Mouse (Mus musculus): ENCODE measurements around the gene Tmem183a.

Tmem183a gene

DNA sequence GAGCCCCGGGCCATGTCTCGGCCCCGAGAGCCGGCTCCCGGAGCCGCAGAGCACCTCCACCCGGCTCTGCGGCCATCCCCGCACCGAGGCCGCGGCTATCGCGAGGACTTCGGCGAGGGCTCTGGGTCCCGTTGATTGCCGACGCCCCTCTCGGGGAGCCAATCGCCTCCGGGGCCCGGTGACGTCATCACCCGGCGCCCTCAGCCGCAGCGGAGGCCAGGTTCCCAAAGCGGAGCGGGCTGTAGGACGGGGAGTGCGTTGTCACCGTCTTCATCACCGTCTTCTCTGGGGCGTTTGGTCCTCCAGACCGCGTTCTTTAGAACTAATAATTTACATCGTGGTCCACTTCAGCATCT is at the start of gene Tmem183a:
Gene Tmem183a (minus strand): TSS at position 123 of the 356 bp plus-strand sequence.
- DNase-seq: peak; percentile 89 to 91

DNA sequence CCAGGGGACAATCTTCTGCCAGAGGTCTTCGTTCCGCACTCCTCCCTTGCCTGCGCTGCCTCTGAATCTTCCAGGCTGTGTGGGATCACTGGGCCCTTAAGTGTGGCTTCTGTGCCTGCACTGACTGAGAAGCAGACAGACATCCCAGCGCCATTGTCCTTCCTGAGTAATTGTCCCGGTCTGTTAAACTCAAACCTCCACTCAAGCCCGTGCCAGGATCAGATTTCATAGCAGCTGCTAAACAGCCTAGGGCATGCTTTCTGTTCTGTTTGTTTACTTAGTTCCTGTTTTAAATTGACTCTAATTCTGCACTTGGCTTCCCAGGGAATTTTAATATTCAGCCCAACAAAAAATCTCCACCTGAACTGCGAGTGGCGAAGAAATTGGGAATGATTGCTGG is 46.3 kb upstream of the Tmem183a start:
- DNase-seq: no peak

DNA sequence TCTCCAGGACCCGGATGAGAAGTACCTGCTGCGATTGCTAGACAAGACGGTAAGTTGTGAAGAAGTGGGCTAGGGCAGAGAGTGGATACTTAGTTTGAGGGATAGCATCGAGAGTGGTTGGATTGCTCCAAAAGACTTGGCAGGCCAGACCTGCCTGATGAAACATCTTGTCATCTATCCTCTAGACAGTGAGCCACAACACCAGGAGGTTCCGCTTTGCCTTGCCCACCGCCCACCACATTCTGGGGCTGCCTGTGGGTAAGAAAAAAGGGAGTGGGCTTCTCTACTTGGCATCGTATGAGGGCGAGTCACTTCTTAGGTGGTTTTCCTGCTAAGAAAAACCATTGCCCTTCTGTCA is 44.6 kb upstream of the Tmem183a start:
- DNase-seq: no peak

DNA sequence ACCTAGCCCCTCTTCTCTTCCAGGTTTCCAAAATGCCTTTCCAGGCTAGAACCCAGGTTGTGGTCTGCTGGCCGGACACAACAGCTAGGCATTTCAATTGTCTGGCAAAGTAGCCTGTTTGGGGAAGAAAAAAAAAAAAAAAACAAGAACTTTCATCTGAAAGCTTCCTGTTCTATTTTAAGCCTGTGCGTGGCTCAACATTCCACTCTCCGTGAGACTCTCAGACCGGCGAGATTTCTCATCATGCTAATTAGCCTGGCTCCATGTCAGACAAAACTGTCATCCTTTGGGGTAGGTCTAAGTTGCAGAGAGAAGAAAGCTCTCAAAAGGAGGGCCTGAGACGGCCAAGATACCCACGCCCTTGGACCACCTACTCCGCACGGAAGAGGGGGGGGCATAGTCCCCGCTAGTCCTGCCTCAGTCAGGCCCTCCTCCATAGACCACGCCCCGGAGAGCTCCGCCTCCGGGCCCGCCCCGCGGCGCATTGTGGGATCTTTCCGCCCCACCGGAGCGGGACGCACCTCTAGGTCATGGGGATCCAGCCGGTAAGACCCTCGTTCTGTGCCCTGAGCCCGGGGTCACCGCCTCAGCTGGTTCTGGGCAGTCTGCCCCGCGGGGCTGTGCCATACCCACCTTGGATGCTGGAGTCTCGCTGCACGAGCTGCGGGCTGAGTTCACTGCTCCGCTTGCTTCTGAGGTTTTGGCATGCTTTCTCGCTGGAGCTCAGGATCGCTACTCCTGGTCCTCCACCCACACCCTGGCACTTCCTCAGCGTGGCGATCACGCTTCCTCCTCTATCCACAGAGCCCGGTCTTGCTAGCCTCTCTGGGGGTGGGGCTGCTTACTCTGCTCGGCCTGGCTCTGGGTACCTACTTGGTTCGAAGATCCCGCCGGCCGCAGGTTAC is 44.0 kb upstream of the Tmem183a start, which contains the start of gene Cyb5r1:
Gene Cyb5r1 (plus strand): TSS at position 51 of the 905 bp plus-strand sequence.
- DNase-seq: peak; percentile 70 to 76

DNA sequence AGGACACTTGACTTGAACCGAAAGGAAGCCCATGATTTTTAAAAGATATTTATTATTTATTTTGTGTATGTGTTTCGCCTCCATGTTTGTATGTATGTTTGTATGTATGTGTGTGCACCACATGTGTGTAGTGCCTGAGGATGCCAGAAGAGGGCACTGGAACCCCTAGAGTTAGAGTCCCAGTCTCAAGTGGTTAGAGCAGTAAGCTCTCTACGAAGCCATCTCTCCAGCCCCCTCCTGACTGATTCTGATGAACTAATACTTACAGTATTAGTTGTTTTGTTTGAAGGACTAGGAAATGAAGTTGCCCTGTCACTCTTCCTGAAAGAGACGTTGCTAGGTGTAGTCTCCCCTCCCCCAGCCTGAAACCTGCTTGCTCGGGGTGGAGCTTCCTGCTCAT is 38.0 kb upstream of the Tmem183a start:
- no peak for DNase-seq

DNA sequence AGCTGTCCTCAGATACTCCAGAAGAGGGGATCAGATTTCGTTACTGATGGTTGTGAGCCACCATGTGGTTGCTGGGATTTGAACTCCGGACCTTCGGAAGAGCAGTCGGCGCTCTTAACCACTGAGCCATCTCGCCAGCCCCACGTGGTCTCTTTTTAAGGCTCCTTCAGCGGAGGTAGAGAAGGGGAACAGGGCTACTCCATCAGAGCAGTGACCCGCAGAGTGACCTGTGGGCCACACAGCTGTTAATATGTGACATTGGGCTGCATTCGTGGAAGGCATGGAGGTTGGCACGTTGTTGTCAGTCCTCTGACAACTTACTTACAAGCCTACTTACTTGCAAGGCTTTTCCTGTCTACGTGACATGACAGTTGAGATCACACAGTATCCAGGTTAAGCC is 36.4 kb upstream of the Tmem183a start:
- no peak for DNase-seq

DNA sequence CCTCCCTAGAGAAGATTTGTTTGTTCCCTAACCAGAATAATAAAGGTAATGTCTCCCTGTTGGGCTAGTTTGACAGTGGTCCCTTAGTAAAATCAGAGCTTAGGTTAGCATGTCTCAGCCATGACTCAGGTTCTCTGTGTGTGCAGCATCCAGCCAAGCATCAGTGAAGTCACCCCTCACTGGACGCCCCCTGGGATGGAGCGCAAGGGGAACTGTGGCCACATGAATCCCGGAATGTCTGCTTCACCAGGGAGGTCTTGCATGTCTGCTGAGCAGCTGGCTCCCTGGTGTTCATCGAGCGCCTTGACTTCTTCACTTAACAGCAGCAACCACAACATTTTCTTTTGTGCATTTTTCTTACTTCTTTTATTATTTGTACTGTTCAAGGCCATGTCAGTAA is 32.0 kb upstream of the Tmem183a start:
- no peak for DNase-seq

DNA sequence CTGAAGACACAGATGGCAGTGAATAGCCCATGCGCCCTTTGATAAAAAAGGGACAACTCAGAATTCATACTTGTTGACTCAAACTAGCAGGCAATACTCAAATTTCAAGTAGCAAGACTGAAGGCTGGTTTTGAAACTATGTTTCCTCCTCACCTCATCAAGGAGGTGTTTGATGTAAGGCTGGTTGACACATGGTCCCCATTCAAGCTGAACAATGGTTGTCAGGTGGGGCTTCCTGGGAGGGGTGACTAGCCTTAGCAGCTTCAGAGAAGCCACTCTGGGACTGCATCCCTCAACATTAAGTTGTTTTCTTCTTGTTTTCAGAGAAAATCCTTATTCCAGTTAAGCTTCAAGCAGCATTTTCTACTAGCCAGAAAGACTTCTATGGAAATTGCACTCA is 23.9 kb upstream of the Tmem183a start, which contains the start of gene 4933406M09Rik:
Gene 4933406M09Rik (plus strand): TSS at position 275 of the 400 bp plus-strand sequence.
- no peak for DNase-seq

DNA sequence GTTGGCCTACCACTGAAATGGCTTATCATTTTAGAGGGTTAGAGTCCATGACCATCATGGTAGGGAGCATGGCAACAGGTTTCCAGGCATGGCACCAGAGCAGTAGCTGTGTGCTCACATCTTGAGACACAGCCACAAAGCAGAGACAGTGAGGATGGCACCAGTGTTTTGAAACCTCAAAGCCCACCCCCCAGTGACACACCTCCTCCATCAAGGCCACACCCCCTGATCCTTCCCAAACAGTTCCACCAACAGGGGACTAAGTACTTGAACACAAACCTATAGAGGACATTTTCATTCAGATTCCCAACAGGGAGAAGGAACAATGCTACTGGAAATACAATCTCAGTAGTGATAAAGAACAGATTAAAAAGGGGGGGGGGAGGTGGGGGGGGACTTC is 23.4 kb upstream of the Tmem183a start:
- DNase-seq: no peak

DNA sequence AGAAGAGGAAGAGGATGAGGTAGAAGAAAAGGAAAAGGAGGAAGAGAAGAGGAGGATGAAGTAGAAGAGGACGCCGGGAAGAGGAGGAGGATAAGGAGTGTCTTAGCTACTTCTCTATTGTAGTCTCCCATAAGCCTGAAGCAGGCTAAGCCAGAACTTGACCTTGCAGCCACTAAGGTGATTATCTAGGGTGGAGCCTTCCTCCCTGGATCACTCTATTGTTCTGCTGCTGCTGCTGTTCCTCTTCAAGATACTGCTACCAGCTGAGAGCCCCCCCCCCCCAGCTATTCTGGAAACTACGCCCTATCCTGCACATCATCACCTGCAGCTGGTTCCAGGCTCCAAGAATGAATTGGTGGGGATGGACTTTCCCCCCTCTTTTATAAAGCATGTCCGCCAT is 22.8 kb upstream of the Tmem183a start:
- DNase-seq: no peak

DNA sequence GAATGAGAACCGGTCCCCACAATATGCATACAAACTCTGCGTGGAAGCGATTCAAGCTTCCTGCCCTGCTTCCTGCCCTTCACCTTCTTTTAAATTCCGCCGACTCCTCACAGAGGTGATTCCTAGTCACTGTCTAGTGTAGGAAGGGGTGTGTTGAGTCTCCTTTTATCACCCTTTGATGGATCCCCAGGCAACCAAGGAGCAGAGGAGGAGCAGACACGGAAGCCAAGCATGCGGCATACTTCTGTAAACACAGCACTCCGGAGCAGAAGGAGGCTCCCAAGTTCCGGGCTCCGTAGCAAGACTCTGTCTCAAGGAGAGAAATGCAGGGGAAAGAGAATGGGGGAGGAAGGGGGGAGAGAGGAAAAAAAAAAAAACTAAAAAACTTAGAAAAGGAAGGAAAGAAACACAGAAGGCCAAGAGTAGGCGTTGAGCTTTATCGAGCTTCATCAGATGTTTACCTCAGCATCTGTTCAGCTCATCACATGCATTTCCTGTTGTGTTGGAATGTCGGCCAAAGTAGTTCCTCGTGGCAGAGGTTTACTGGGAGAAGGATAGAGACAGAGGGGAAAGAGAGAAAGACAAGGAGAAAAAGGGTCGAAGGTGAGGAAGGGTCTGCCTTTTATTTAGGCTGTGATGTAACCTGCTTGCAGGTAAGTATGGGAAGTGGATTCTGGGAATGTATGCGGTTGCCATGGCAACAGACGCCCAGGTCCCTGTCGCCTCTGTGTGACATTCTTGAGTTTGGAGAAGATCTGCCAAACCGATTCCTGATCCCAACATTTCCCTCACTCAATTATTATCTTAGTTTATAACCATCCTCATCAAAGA is 20.2 kb upstream of the Tmem183a start:
- DNase-seq: no peak

DNA sequence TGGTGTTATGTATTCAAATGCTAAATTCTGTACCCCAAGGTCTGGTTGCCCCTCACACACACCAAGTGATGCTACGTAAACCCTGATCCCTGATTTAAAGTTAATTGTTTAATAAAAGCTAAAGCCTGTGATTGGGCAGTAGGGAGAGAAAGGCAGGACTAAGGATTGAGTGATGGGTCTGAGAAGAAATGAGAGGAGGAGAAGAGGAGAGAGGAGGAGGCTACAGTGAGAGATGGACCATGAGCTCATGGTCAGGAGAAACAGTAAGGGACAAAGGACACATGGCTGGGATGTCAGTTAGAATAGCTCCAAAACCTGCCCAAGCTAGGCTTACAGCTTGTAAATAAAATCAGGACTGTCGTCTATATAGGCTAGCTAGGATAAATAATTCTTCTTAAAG is 19.3 kb upstream of the Tmem183a start:
- DNase-seq: no peak

DNA sequence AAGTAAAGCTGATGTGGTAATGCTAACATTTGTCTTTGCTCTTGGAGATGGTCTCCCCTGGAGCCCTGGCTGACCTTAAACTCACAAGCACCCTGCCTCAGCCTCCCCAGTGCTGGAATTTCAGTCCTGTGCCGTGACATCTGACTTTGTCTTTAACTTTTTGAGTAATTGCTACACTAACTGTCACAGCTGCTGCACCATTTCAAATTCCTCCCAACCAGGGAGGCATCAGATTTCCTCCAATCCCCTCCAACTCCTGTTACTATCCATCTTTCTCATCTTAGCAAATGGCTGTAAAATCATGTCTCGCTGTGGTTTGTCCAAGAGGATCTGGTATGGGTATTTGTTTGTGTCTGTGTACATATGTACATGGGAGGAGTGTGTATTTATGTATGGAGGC is 12.3 kb upstream of the Tmem183a start:
- no peak for DNase-seq

DNA sequence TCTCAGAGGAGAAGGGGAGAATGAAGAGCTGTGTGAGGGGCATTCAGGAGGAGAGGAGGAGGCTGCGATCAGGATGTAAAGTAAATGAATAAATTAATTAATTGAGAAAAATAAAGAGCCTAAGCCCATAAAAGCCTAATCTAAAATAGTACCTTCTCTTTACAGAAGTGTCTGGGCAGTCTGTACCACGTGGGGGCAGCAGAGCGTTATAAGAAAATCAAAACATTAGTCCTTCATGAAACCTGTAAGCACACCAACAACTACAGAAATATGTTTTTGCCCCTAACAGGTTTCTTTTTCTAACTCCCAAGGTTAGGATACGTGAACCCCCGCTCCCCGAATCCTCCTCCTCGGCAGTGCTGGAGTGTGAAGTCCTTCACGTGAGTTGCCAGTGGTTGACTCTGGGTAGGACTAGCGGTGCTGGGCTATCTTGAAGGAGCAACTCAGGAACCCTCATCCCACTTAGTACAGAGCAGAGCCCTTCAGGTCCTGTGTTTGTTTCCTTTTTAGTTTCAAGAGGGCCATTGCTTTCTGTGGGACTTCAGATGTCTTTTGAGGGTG is 7.1 kb upstream of the Tmem183a start:
- DNase-seq: peak in 1 of 2 experiments; percentile 8

DNA sequence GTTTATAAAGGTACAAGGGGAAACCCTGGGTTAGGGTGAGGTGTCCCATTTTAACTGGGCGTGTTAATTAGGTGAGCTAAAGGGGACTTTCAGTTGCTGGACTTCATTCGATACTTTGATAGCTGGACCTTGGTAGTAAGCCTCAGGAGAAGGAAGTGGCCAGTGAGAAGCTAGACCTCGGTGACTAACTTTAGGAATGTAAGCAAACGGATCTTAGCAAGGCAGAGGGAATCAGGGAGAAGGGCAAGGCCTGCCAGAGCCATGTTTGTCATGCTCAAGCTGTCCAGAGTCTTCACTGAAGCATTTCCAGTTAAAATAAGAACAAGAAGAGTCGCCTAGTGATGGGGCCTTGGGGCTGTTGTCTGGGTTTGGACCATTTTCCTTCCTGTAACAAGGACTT is 3.7 kb upstream of the Tmem183a start:
- DNase-seq: no peak

DNA sequence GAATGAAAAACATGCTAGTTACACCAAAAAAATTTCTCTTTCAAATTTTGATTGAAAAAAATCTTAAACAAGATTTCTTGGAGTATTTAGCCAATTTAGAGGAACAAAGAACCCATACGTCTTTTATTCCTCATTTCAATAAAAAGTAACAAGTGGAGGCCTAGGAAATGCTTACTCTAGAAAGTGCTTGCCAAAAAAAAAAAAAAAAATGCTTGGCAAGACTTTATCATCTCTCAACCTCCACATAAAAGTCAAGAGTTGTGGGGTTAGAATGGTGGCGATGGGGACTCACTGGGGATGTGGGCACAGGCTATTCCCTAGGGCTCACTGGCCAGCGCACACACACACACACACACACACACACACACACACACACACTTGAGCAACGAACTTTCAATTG is 1.4 kb upstream of the Tmem183a start:
- no peak for DNase-seq

DNA sequence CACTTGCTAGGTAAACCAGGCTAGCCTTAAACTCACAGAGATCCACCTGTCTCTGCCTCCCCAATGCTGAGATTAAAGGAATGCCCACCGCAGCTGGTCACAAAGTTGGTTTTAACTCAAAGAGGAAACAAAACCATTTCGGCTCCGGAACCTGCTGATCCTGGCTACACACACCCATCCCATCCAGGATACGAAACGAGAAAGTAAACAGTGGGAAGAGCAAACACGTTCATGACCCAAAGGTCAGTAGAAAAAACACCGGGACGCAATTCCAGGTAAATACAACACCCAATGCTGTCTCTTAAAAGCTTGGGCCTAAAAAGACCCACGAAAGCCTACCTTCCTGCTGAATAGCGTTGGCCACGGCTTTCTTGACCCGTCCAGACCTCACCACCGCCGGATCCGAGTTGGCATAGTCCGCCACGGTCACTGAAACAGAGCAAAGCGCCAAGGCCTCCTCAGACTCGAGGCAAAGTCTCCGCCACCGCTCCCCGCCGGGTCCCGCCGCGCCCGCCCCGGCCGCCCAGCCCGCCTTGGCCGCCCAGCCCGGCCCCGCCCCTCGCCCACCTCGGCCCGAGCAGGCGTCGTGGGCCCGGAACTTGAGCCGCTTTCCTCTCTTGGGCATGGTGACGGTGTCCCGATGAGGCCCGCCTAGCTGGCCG is 453 bp downstream of the Tmem183a start:
- DNase-seq: no peak

DNA sequence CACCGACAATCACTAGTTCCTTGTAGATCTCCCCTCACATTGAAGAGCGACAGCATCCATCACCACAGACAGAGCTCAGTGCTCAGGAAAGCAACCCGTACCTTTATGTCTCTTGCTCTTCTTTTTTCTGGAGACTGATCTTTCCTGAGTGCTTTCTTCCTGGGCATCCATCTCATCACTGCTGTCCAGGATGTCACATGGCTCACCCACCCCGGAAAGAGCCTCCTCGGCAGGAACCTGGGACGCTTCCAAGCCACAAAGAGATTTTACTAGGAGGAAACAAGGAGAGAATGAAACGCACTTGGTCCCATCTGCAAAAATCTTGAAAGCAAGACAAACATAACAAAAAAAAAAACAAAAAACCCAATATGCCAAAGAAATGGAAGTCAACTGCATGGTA is 1.1 kb downstream of the Tmem183a start:
- no peak for DNase-seq

DNA sequence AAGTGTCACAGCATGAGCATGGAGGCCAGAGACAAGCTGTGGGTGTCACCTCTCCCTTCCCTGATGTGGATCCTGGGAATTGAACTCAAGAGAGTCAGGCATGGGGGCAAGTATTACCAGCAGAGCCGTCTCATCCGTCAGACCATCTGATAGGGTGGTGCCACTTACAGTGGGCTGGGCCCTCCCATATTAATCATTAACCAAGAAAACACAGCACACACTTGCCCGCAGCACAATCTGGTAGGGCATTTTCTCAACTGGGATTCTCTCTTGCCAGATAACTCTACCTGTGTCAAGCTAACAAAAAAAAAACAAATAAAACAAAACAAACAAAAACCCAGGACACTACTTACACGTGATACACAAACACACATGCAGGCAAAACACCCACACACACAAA is 4.3 kb downstream of the Tmem183a start:
- DNase-seq: no peak

DNA sequence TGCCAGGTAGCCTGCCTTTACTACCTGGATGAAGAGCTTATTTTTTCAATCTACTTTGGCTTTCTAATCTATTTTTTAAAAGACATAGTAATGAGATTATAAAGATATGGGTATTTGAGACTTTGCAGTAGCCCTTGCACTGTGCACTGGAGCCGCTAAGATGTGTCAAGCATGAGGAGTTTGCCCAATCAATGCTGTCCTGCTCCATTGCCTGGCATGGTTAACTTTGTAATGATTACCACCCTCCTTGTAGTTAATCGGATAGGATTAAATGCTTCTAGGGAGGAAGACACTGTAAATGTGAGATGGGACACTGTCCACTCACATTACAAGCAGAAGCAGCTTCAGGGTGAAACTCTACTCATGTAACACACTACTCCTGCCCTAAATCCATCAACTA is 8.5 kb downstream of the Tmem183a start:
- DNase-seq: no peak

DNA sequence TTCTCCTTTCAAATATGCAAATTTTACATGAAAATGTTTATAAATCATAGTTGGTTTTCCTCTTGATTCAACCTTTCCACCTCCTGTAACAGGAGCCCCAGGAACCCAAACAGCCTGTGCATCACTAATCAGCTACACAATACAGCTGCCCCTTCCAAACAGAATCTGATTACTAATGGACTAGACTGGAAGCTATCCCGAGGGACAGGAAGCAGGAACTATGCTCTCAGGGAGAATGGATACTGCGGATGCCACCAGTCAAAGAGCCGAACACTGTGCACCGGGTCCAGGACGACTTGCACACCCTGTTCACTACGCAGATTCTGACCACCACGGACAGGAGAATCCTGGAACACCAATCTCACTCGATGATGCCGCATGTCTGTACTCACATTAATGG is 14.0 kb downstream of the Tmem183a start:
- DNase-seq: no peak

DNA sequence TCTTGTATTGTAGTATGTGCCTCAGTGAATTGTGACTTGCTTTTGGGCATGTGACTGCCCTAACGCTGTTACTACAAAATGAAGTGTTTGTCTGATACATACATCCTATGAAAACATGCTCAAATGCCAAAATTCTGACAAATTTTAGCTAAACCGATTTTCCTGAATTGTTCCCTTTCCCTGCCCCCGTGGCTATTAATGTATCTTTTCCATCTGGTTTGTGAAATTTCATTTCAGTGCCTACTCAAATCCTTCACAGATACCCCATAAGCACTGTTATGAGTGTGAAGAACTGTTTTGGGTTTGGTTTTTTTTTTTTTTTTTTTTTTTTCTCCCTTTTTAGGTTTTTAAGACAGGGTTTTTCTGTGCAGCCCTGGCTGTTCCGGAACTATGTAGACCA is 16.7 kb downstream of the Tmem183a start:
- no peak for DNase-seq

Data from thymus, adult 18-20 months (tissue).